Mouse (Mus musculus) kidney, adult 2 months (tissue): Measurements from ENCODE around the gene Ankrd11.

ENCODE experiments used
- CTCF ChIP-seq: fragments of 200-500 bp; conservative IDR thresholded peaks from 2 replicates; pipeline ENCODE4 v1.5.1; 2011; ENCODE audit warnings: low read depth, mild to moderate bottlenecking, control low read depth, low read length, moderate library complexity, mixed read lengths; ENCODE audit not compliant: insufficient read depth, insufficient read length
- POLR2A ChIP-seq: fragments of 200-500 bp; IDR thresholded peaks from one replicate; pipeline ENCODE4 v1.6.1; 2011; ENCODE audit warnings: low read depth, low read length, control low read depth

DNA sequence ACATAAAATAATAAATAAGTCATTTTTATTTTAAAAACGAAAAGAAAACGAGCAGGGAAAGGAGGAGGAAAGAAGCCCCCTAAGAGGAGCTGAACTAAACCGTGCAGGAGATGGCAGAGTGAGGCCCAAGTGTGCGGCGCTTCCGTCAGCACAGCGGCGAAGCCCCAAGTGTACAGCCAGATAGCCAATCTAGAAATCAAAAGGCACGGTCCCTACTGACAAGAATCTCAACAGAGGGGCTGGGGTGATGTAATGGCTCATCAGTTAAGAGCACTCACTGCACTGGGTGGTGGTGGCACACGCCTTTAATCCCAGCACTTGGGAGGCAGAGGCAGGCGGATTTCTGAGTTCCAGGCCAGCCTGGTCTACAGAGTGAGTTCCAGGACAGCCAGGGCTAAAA lies 4.6 kb downstream of the Ankrd11 start:
- no peak for TF ChIP-seq CTCF
- no peak for TF ChIP-seq POLR2A
